Mouse (Mus musculus) erythroblast, embryonic 14.5 days (primary cell): Measurements from ENCODE around the gene E2f1.

Source experiments
- GATA1 ChIP-seq: IDR thresholded peaks from 2 replicates; pipeline ENCODE4 v1.6.1; 2012; ENCODE audit warnings: low read length, inconsistent platforms, mixed read lengths
- TAL1 ChIP-seq: IDR thresholded peaks from 3 replicates; pipeline ENCODE4 v1.6.1; 2012; ENCODE audit warnings: low read length, inconsistent platforms, mixed read lengths

DNA sequence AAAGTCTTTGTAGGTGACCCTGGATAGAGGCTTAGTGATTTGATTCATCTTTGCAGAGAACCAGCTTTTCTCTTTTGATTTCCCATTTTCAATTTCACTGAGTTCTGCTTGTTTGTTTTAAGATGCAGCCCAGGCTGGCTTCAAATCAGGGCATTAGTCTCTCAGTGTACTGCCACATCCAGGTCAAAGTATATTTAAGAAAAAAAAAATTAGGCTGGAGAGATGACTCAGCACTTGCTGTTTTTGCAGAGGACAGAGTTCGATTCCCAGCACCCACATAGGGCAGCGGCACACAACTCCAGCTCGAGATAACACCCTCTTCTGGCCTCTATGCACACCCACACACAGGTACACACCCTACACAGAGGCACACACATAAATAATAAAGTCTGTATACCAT lies 21.5 kb upstream of the E2f1 start:
- TF ChIP-seq GATA1 (no peak), TAL1 (no peak)
